Comparison of ENCODE assay signal across 8 mouse cellular contexts in the genomic region with DNA sequence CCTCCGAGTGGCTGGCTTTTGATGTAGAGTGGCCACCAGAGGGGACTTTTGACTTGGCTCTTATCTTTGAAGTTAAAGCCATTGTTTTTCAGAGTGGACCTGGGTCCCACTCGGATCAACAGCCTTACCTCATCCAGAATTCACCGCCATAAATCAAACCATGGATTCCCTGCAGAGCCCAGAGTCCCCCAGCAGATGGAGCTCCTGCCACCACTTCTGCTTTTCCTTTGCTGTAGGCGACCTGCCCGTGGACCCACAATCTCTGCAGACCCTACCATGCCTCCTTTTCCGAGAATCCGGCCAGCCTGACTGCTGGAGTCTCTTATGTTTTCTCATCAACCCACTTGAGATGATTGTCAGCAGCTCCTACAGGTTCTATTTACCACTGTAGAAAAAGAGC. TPM values are rescaled to one million over a fixed set of nuclear protein-coding genes. Genes with fewer than 3 reads are reported as not detected.
DNase-seq lines count a peak whose midpoint lies in the region; ATAC-seq lines count a peak whose summit lies in the region.

No protein-coding gene starts in this region.

- no peaks in the 10 kb centered on the region for H3K36me3 ChIP-seq in forebrain, embryonic 11.5 days (ENCODE audit: control insufficient read depth, insufficient read depth, low read length)
- H3K36me3 ChIP-seq in forebrain, embryonic 12.5 days (replicated peaks): peaks cover 19% of the 10 kb centered on the region
- H3K36me3 ChIP-seq in embryonic facial prominence, embryonic 10.5 days (replicated peaks): peaks cover 39% of the 10 kb centered on the region

- ATAC-seq in forebrain, embryonic 11.5 days (replicated peaks; ENCODE audit: low FRiP score): no peak
- no peak for ATAC-seq in forebrain, embryonic 12.5 days (ENCODE audit: low FRiP score)

- 38% methylated on average over 7 of the region's 7 CpGs for WGBS in forebrain, embryonic 11.5 days
- 29% methylated on average over 7 of the region's 7 CpGs for WGBS in forebrain, embryonic 12.5 days
- WGBS in embryonic facial prominence, embryonic 10.5 days: 36% methylated on average over 7 of the region's 7 CpGs

- H3K27me3 ChIP-seq in forebrain, embryonic 11.5 days (ENCODE audit: control insufficient read depth, insufficient read depth, low read length): no peaks in the 10 kb centered on the region
- no peaks in the 10 kb centered on the region for H3K27me3 ChIP-seq in forebrain, embryonic 12.5 days
- H3K27me3 ChIP-seq in embryonic facial prominence, embryonic 10.5 days (replicated peaks; ENCODE audit: low read depth, poor library complexity, severe bottlenecking): no peaks in the 10 kb centered on the region

- no peak overlapping the region for H3K27ac ChIP-seq in forebrain, embryonic 11.5 days (ENCODE audit: low read depth, low read length)
- H3K27ac ChIP-seq in forebrain, embryonic 12.5 days: no peak overlapping the region
- no peak overlapping the region for H3K27ac ChIP-seq in embryonic facial prominence, embryonic 10.5 days (replicated peaks)

- no peak overlapping the region for H3K4me3 ChIP-seq in forebrain, embryonic 11.5 days (ENCODE audit: low read depth, low read length)
- H3K4me3 ChIP-seq in forebrain, embryonic 12.5 days (replicated peaks): no peak overlapping the region
- H3K4me3 ChIP-seq in embryonic facial prominence, embryonic 10.5 days: no peak overlapping the region

- peak; percentile 79 for DNase-seq in forebrain, embryonic 11.5 days (ENCODE audit: low spot score)
- DNase-seq in urinary bladder, postnatal 14 days (ENCODE audit: low spot score): peak; percentile 31
- no peak for DNase-seq in urinary bladder, adult 2 months (ENCODE audit: low spot score)
- peak; percentile 64 for DNase-seq in embryonic facial prominence, embryonic 10.5 days (ENCODE audit: low spot score)
- peak; percentile 38 to 83 for DNase-seq in layer of hippocampus, adult 18-20 months (ENCODE audit: low spot score in 2 of 2)
- DNase-seq in lung, postnatal 14 days: peak; percentile 66
- peak; percentile 41 to 64 for DNase-seq in spleen, postnatal 10 days (ENCODE audit: low spot score in 2 of 2)

- no peak overlapping the region for H3K9ac ChIP-seq in forebrain, embryonic 11.5 days (ENCODE audit: low read length)
- H3K9ac ChIP-seq in forebrain, embryonic 12.5 days: no peak overlapping the region

- no peak overlapping the region for H3K4me2 ChIP-seq in forebrain, embryonic 11.5 days (ENCODE audit: low read depth, low read length, severe bottlenecking)
- H3K4me2 ChIP-seq in forebrain, embryonic 12.5 days: no peak overlapping the region

- no peaks in the 10 kb centered on the region for H3K9me3 ChIP-seq in forebrain, embryonic 11.5 days (ENCODE audit: control insufficient read depth, low read length)
- no peaks in the 10 kb centered on the region for H3K9me3 ChIP-seq in forebrain, embryonic 12.5 days
- no peaks in the 10 kb centered on the region for H3K9me3 ChIP-seq in embryonic facial prominence, embryonic 10.5 days

- no peaks in the 10 kb centered on the region for H3K4me1 ChIP-seq in forebrain, embryonic 11.5 days (replicated peaks; ENCODE audit: control insufficient read depth, insufficient read depth, low read length)
- peaks cover 9% of the 10 kb centered on the region; the same call in 1 of the 2 replicates for H3K4me1 ChIP-seq in forebrain, embryonic 12.5 days
- H3K4me1 ChIP-seq in embryonic facial prominence, embryonic 10.5 days: peaks cover 16% of the 10 kb centered on the region

RNA-seq across cellular contexts. Expression of a gene that starts 5.8 kb away (rescaled TPM):
- polyA plus RNA-seq in forebrain, embryonic 11.5 days (2014; fragmentation: Nextera tagmentation; extraction: Ambion mirVana): 92.3 and 94.1 TPM in 2 replicates
- polyA plus RNA-seq in forebrain, embryonic 12.5 days (2016; fragmentation: Nextera tagmentation; extraction: Ambion mirVana): 85.5 and 89.3 TPM in 2 replicates
- 46.7 and 53.7 TPM in 2 replicates for polyA plus RNA-seq in urinary bladder, adult 2 months (2012; rRNA removed)
- 70.6 and 73.9 TPM in 2 replicates for polyA plus RNA-seq in embryonic facial prominence, embryonic 10.5 days (2016; fragmentation: Nextera tagmentation; extraction: Ambion mirVana)
- 10 to 100 TPM; 80.5 to 84.5 TPM for total RNA-seq in layer of hippocampus, adult 18-20 months (2021)
